Mouse (Mus musculus) bone marrow, adult 2 months (tissue): ENCODE data around the gene Pcdh9.

ENCODE experiments used
- CTCF ChIP-seq: fragments of 200-500 bp; IDR thresholded peaks from 2 replicates; pipeline ENCODE4 v1.5.1; 2011; ENCODE audit warnings: low read length, control low read depth; ENCODE audit not compliant: control insufficient read depth, insufficient read depth
- POLR2A ChIP-seq: fragments of 200-500 bp; IDR thresholded peaks from 2 replicates; pipeline ENCODE4 v1.6.1; 2011; ENCODE audit warnings: low read depth, mild to moderate bottlenecking, control low read depth, low read length, borderline replicate concordance; ENCODE audit not compliant: control insufficient read depth

GRCm38 (mm10) chr14:93875968-93876367, 14.5 kb downstream of the Pcdh9 start:
- no peak for TF ChIP-seq CTCF
- TF ChIP-seq POLR2A, result no peak
